Mouse (Mus musculus): Measurements from ENCODE around the gene Lgals2.

DNA sequence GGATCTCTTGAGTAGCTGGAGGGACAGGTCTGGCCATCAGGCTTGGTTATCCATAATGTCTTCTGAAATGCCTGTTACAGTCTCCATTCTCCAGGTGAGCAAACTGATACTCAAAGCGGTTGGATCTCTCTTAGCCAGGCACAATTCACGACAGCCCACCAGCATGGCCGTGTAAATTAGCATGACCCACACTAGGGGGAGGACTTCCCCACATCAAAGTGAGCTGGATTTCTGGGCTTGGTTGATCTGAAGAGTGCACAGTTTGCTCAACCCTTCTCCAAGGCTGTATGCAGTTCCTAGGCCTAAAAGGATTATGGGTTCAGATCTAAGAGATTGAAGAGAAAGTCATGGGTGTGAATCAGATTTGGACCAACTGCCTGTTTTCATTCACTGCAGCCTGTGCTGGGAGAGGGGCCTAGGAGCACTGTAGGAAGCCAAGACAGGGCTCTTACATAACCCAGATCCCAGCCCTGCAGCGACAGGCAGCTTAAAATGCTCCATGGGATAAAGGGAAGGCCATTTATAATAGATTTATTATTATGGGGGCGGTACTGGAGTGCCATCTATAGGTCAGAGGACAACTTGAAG, 16.8 kb upstream of the Lgals2 start:
- TF ChIP-seq CTCF (IDR thresholded peaks at IDR 0.05; ENCODE audit: extremely low read depth, insufficient read depth, low read length), result no peak
- TF ChIP-seq POLR2A (IDR thresholded peaks at IDR 0.05; ENCODE audit: extremely low read depth, insufficient read depth, low read length), result no peak

All from cortical plate, adult 2 months (tissue).